Mouse (Mus musculus) embryonic facial prominence, embryonic 11.5 days (tissue): ENCODE results near the gene Fam19a3. TPM values are rescaled to one million over a fixed set of nuclear protein-coding genes. Genes with fewer than 3 reads are reported as not detected.
A peak's percentile ranks its signal among the peaks of the same experiment; 100 is the strongest.
"Not testable (repeated sequence)": the region's sequence is repeated elsewhere in the genome, so short reads cannot be mapped to it uniquely, and the experiment has no call there.

Experiments used
- ATAC-seq: fragments of 200-750 bp; cut with Nextera tagmentation; replicated peaks from 2 replicates; pipeline ENCODE4 v1.8.0; 2017; ENCODE audit warnings: low read depth; ENCODE audit not compliant: insufficient number of reproducible peaks, low FRiP score, low TSS enrichment
- DNase-seq: peaks from one replicate; pipeline ENCODE4 v3.0.0-alpha.2; 2015; ENCODE audit warnings: low spot score
- H3K27ac ChIP-seq: fragments of 300-500 bp; sonication (generic); replicated peaks from 2 replicates; pipeline ENCODE4 v1.5.1; 2014; ENCODE audit warnings: mild to moderate bottlenecking, low read depth, low read length, control low read depth
- H3K27me3 ChIP-seq: fragments of 300-500 bp; sonication (generic); 2 replicates; pipeline ENCODE4 v1.6.1; 2014; ENCODE audit warnings: mild to moderate bottlenecking, low read length, moderate library complexity, mixed read lengths; ENCODE audit not compliant: control insufficient read depth, insufficient read depth
- H3K36me3 ChIP-seq: fragments of 300-500 bp; sonication (generic); replicated peaks from 2 replicates; pipeline ENCODE4 v1.6.1; 2014; ENCODE audit warnings: low read depth, mild to moderate bottlenecking, low read length, moderate library complexity, mixed read lengths; ENCODE audit not compliant: control insufficient read depth, insufficient read depth
- H3K4me1 ChIP-seq: fragments of 300-500 bp; sonication (generic); 2 replicates; pipeline ENCODE4 v1.6.1; 2014; ENCODE audit warnings: low read length, mixed read lengths; ENCODE audit not compliant: control insufficient read depth, insufficient read depth
- H3K4me2 ChIP-seq: fragments of 300-500 bp; sonication (generic); 2 replicates; pipeline ENCODE4 v1.6.1; 2014; ENCODE audit warnings: low read depth, mild to moderate bottlenecking, control low read depth, low read length, moderate library complexity
- H3K4me3 ChIP-seq: fragments of 300-500 bp; sonication (generic); 2 replicates; pipeline ENCODE4 v1.5.1; 2014; ENCODE audit warnings: low read depth, low read length, control low read depth
- H3K9ac ChIP-seq: fragments of 300-500 bp; sonication (generic); replicated peaks from 2 replicates; pipeline ENCODE4 v1.6.1; 2014; ENCODE audit warnings: mild to moderate bottlenecking, control low read depth, low read length
- H3K9me3 ChIP-seq: fragments of 300-500 bp; sonication (generic); replicated peaks from 2 replicates; pipeline ENCODE4 v1.6.1; 2016; ENCODE audit warnings: mild to moderate bottlenecking, low read length, inconsistent platforms, mixed read lengths; ENCODE audit not compliant: control insufficient read depth
- WGBS: fragments of 180-500 bp; shearing (Covaris S2); extraction: QIAGEN DNeasy Blood & Tissue Kit; methylation state at CpG from one replicate; pipeline ENCODE4 v1.1.7; 2014; 5-methylcytosine and 5-hydroxymethylcytosine counted together
- polyA plus RNA-seq: library from polyadenylated mRNA; unstranded; fragments of >200 nt; fragmentation: Nextera tagmentation; extraction: Ambion mirVana; gene quantifications from 2 replicates; pipeline ENCODE4 v1.2.1, GENCODE M21; 2014

The Fam19a3 gene
- polyA plus RNA-seq, 1 experiment from 2014 or later, result not detected

DNA sequence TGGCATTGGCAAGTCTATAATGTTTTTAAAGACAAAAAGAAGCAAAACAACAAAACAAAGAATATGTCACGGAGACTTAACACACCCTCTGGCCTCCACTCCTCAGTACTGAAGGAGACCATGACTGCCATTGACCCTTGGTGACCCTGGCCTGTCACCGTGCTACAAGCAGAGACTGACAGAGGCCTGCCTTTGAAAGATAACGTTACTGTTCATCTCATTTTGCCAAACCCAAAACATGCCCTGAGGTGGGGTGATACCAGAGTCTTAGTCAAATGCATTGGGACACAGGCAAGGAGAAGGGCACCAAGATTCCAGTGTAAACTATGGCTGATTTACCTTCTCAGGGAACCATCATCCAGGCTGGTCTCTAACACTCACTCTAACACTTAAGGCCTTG lies 12.5 kb downstream of the Fam19a3 start:
- no peak overlapping the region for H3K4me3 ChIP-seq
- H3K27me3 ChIP-seq, result no peaks in the 10 kb centered on the region
- H3K9ac ChIP-seq, result no peak overlapping the region
- WGBS, result 31% methylated on average over 3 of the region's 3 CpGs
- H3K9me3 ChIP-seq, result no peaks in the 10 kb centered on the region
- H3K27ac ChIP-seq, result no peak overlapping the region
- ATAC-seq, result no peak
- DNase-seq, result no peak
- H3K4me2 ChIP-seq, result no peak overlapping the region
- H3K36me3 ChIP-seq, result no peaks in the 10 kb centered on the region
- H3K4me1 ChIP-seq, result no peaks in the 10 kb centered on the region

DNA sequence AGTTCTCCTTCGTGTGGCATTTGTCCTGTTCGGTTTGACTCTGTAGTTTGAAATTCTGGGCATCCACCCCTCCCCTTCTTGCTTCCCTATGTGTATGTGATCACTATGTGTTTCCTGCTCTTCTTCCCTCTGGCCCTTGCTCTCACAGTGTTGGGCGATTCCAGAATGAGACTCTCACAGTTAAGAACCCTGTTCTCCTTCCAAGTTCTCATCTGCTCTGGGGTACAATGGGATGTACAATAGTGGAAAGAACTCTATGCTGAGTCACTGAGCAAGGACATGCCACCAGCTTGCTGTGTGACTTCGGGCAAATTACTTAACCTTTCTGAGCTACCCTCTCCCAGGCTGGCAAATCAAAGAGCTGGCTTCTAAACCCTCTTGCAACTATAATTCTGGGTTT lies 13.9 kb downstream of the Fam19a3 start:
- Histone ChIP-seq H3K36me3 (no peaks in the 10 kb centered on the region), H3K4me2 (no peak overlapping the region), H3K9me3 (no peaks in the 10 kb centered on the region), H3K9ac (no peak overlapping the region), H3K27ac (no peak overlapping the region), H3K4me1 (no peaks in the 10 kb centered on the region), H3K27me3 (no peaks in the 10 kb centered on the region), H3K4me3 (no peak overlapping the region)
- DNase-seq, result no peak
- 83% methylated on average over 4 of the region's 4 CpGs for WGBS
- no peak for ATAC-seq

DNA sequence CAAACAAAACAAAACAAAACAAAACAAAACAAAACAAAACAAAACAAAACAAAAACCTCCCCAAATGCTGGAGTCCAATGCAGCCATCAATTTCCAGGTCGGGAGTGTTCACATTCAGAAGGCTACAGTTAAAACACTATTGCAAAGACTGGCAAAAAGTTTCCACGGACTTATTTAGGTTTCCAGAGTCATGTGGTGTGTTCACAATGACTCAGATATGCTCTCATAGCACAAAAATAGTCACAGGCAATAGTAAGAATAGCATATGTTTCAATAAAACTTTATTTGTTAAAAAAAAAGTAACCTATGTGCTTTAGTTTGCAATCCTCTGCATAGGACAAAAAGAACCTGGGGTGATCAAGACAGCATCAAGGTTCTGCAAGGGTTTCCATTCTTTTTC lies 14.5 kb downstream of the Fam19a3 start:
- no peak for ATAC-seq
- Histone ChIP-seq H3K4me3 (no peak overlapping the region), H3K4me2 (no peak overlapping the region), H3K27me3 (no peaks in the 10 kb centered on the region), H3K9me3 (no peaks in the 10 kb centered on the region), H3K36me3 (no peaks in the 10 kb centered on the region), H3K27ac (no peak overlapping the region), H3K4me1 (no peaks in the 10 kb centered on the region), H3K9ac (no peak overlapping the region)
- WGBS, result 61% methylated on average over 2 of the region's 2 CpGs
- no peak for DNase-seq

DNA sequence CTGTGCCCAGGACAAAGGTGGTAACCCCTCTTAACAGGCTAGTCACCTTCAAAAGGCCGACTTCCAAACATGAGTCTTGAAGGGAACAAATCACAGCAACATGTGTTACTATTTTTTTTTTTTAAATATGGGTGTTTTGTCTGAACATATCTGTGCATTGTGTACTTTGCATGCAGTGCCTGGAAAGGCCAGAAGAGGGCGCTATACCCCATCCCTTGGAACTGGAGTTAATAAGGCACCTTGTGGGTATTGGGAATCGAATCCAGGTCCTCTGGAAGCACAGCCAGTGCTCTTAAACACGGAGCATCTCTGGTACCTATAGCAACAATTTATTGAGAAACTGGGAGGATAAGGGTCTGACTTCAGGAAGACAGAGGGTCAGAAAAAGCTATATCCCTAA lies 16.6 kb downstream of the Fam19a3 start:
- 26% methylated on average over 4 of the region's 4 CpGs for WGBS
- H3K4me2 ChIP-seq, result no peak overlapping the region
- no peaks in the 10 kb centered on the region for H3K4me1 ChIP-seq
- DNase-seq (peak; percentile 40), ATAC-seq (no peak)
- H3K36me3 ChIP-seq, result no peaks in the 10 kb centered on the region
- H3K9me3 ChIP-seq, result no peaks in the 10 kb centered on the region
- no peaks in the 10 kb centered on the region for H3K27me3 ChIP-seq
- H3K4me3 ChIP-seq, result no peak overlapping the region
- H3K9ac ChIP-seq, result no peak overlapping the region
- no peak overlapping the region for H3K27ac ChIP-seq

DNA sequence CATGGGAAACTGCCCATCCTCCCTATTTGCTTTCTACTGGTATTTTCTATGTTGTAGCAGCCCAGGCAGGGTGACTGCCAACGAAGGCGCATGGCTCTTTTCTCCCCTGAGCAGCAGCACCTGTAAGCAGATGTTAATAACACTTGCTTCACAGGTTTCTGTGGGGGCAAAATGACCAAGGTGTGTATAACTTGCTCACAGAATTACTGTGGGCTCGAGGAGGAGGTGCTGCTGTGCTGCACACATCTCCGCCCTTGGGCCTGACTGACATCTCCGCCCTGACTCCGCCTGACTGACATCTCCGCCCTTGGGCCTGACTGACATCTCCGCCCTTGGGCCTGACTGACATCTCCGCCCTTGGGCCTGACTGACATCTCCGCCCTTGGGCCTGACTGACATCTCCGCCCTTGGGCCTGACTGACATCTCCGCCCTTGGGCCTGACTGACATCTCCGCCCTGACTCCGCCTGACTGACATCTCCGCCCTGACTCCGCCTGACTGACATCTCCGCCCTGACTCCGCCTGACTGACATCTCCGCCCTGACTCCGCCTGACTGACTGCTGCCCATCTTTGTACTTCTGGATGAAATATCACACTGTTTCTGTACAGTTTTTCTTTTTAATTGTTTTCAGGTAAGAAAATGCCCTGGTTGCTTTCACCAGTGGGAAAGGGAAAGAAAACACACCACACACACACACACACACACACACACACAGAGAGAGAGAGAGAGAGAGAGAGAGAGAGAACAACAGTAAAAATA lies 19.4 kb downstream of the Fam19a3 start:
- H3K27me3 ChIP-seq, DNase-seq, H3K9ac ChIP-seq, H3K36me3 ChIP-seq, H3K4me3 ChIP-seq, ATAC-seq, H3K9me3 ChIP-seq, H3K27ac ChIP-seq, H3K4me2 ChIP-seq, H3K4me1 ChIP-seq: not testable (repeated sequence)
- 18% methylated on average over 19 of the region's 20 CpGs for WGBS

DNA sequence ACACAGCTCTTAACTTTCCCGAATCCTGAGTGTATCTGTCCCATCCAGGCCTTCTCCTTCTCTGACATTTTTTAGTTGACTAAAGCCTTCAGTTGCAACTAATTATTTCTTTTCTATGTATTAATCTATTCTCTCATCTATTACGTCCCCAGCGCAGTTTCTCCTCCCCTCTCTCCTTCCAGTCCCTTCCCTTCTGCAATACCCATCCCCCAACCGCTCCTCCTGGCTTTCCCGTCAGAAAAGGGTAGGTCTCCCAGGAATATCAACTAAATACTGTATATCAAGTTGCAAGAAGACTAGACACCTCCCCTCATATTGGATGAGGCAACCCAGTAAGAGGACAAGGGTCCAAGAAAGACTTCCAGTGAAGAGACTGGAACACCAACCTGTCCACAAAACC lies 22.8 kb downstream of the Fam19a3 start:
- Histone ChIP-seq H3K27ac (no peak overlapping the region), H3K27me3 (no peaks in the 10 kb centered on the region), H3K4me1 (no peaks in the 10 kb centered on the region; the same call in 1 of the 2 replicates), H3K9ac (peak overlapping the region; percentile 62), H3K4me2 (peak overlapping the region; percentile 65), H3K36me3 (no peaks in the 10 kb centered on the region), H3K9me3 (no peaks in the 10 kb centered on the region), H3K4me3 (peak overlapping the region; percentile 31)
- no peak for ATAC-seq
- 8% methylated on average over 5 of the region's 5 CpGs for WGBS
- DNase-seq, result peak; percentile 20

DNA sequence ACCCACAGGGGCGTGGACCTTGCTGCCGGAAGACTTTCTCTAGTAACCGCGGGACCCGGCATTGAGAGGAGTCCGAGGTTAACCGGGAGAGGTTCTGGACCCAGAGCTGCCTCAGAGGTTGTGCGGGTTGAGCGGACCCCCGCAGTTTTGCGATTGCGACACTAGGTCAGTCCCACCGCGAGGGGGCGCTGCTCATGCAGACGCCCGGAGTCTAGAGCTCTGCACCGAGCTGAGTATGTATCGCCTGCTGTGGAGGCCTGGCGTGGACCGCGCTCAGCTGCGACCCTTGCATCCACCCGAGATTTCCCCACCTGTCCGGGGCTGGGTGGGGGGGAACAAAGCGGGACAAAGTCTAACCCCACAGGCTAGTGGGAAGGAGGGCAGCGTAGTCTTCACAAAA lies 23.2 kb downstream of the Fam19a3 start:
- peak; percentile 92 for DNase-seq
- Histone ChIP-seq H3K9ac (peak overlapping the region; percentile 62), H3K27me3 (no peaks in the 10 kb centered on the region), H3K27ac (no peak overlapping the region), H3K4me2 (peak overlapping the region; percentile 65), H3K36me3 (no peaks in the 10 kb centered on the region), H3K4me1 (no peaks in the 10 kb centered on the region; the same call in 1 of the 2 replicates), H3K9me3 (no peaks in the 10 kb centered on the region), H3K4me3 (peak overlapping the region; percentile 31)
- WGBS, result 3% methylated on average over 27 of the region's 27 CpGs
- ATAC-seq, result peak; percentile 77

DNA sequence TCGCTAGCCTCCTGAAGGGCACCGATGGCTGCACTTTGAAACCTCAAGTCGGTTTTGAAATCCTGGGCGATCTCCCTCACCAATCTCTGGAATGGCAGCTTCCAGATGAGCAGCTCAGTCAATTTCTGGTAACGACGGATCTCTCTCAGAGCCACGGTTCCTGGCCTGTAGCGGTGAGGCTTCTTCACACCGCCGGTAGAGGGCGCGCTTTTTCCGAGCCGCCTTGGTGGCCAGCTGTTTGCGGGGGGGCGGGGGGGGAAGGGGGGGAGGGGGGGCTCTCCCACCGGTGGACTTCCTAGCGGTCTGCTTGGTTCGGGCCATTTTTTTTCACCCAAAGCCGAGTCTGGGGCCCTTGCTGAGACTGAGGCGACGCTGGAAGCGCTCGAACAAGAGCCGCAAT lies 28.8 kb downstream of the Fam19a3 start:
- H3K9me3 ChIP-seq, H3K4me2 ChIP-seq: not testable (repeated sequence)

More for the DNA sequence above, 28.8 kb downstream of the Fam19a3 start:
- not testable (repeated sequence) for H3K4me3 ChIP-seq, H3K36me3 ChIP-seq, H3K27ac ChIP-seq, H3K4me1 ChIP-seq, H3K9ac ChIP-seq, ATAC-seq, H3K27me3 ChIP-seq
- DNase-seq, result peak; percentile 60
- WGBS, result 20% methylated on average over 23 of the region's 25 CpGs
